9 mouse cellular contexts compared by ENCODE assay signal in genomic region chr16:56886616-56887116, GRCm38 (mm10). TPM values are rescaled to one million over a fixed set of nuclear protein-coding genes. Genes with fewer than 3 reads are reported as not detected.
DNase-seq lines count a peak whose midpoint lies in the region; ATAC-seq and TF ChIP-seq lines count a peak whose summit lies in the region.
"Had no signal": no experiment of that assay in that cellular context is flagged by ENCODE, and none has a peak within 500 bp of the region (broad histone marks: within the 10 kb centered on the region; RNA-seq: fewer than 3 reads in every experiment).

No protein-coding gene starts in this region.

- 22% methylated on average over 9 of the region's 9 CpGs for WGBS in lung, postnatal 0 days
- 16% methylated on average over 9 of the region's 9 CpGs for WGBS in forebrain, embryonic 16.5 days
- 35% methylated on average over 9 of the region's 9 CpGs for WGBS in liver, embryonic 15.5 days (ENCODE audit: insufficient replicate concordance)

- H3K27me3 ChIP-seq in lung, postnatal 0 days (replicated peaks; ENCODE audit: insufficient read depth, low read length) = no peaks in the 10 kb centered on the region
- no peaks in the 10 kb centered on the region for H3K27me3 ChIP-seq in forebrain, embryonic 16.5 days (replicated peaks; ENCODE audit: control insufficient read depth, insufficient read depth, low read length)
- H3K27me3 ChIP-seq in liver, embryonic 15.5 days = no peaks in the 10 kb centered on the region

- H3K9ac ChIP-seq in lung, postnatal 0 days (replicated peaks; ENCODE audit: low read depth) = no peak overlapping the region
- H3K9ac ChIP-seq in forebrain, embryonic 16.5 days (replicated peaks; ENCODE audit: low read depth, low read length) = peak overlapping the region; percentile 53
- no peak overlapping the region for H3K9ac ChIP-seq in liver, embryonic 15.5 days

- no peaks in the 10 kb centered on the region for H3K9me3 ChIP-seq in lung, postnatal 0 days (ENCODE audit: low read length)
- H3K9me3 ChIP-seq in forebrain, embryonic 16.5 days (ENCODE audit: control insufficient read depth, low read length) = no peaks in the 10 kb centered on the region
- no peaks in the 10 kb centered on the region for H3K9me3 ChIP-seq in liver, embryonic 15.5 days (replicated peaks)

- TF ChIP-seq CTCF in lung, postnatal 0 days (IDR thresholded peaks at IDR 0.05) = no peak

- 0 out of 2 replicates have a peak overlapping the region, but pooled peaks have one; percentile 20 for H3K27ac ChIP-seq in lung, postnatal 0 days (ENCODE audit: low read length)
- H3K27ac ChIP-seq in forebrain, embryonic 16.5 days (ENCODE audit: low read length) = no peak overlapping the region
- H3K27ac ChIP-seq in liver, embryonic 15.5 days (replicated peaks) = no peak overlapping the region
- H3K27ac ChIP-seq: macrophage had no signal

- no peaks in the 10 kb centered on the region for H3K36me3 ChIP-seq in lung, postnatal 0 days (ENCODE audit: insufficient read depth, low read length)
- H3K36me3 ChIP-seq in forebrain, embryonic 16.5 days (ENCODE audit: control insufficient read depth, insufficient read depth) = no peaks in the 10 kb centered on the region
- H3K36me3 ChIP-seq in liver, embryonic 15.5 days (replicated peaks) = no peaks in the 10 kb centered on the region

- peak overlapping the region; percentile 47 for H3K4me3 ChIP-seq in lung, postnatal 0 days (ENCODE audit: low read depth, low read length)
- H3K4me3 ChIP-seq in forebrain, embryonic 16.5 days (replicated peaks; ENCODE audit: low read length) = peak overlapping the region; percentile 56
- peak overlapping the region; percentile 44 for H3K4me3 ChIP-seq in liver, embryonic 15.5 days (replicated peaks)

- no peak for TF ChIP-seq EP300 in lung, postnatal 0 days (IDR thresholded peaks at IDR 0.05)

- no peaks in the 10 kb centered on the region for H3K4me1 ChIP-seq in lung, postnatal 0 days (ENCODE audit: insufficient read depth, low read depth, low read length)
- peaks cover 7% of the 10 kb centered on the region; the same call in 1 of the 2 replicates for H3K4me1 ChIP-seq in forebrain, embryonic 16.5 days (replicated peaks; ENCODE audit: control insufficient read depth, insufficient read depth, low read length)
- peaks cover 6% of the 10 kb centered on the region; the same call in 1 of the 2 replicates for H3K4me1 ChIP-seq in liver, embryonic 15.5 days (replicated peaks)

- ATAC-seq in lung, postnatal 0 days = no peak
- no peak for ATAC-seq in forebrain, embryonic 16.5 days
- no peak for ATAC-seq in liver, embryonic 15.5 days (ENCODE audit: insufficient read depth)
- no peak for ATAC-seq in megakaryocyte-erythroid progenitor cell, adult 5-6 weeks (replicated peaks; ENCODE audit: low FRiP score, low TSS enrichment, poor library complexity, severe bottlenecking)

- H3K4me2 ChIP-seq in lung, postnatal 0 days (replicated peaks; ENCODE audit: low read depth, low read length) = peak overlapping the region; percentile 60
- peak overlapping the region; percentile 84 for H3K4me2 ChIP-seq in forebrain, embryonic 16.5 days (ENCODE audit: low read length)
- peak overlapping the region; percentile 66 for H3K4me2 ChIP-seq in liver, embryonic 15.5 days

- DNase-seq in lung, postnatal 0 days (ENCODE audit: low spot score) = peak; percentile 12
- no peak for DNase-seq in lung, postnatal 4 days
- DNase-seq in thymus, postnatal 4 days = no peak
- DNase-seq in spleen, postnatal 36 days (ENCODE audit: low spot score in 2 of 2) = no peak

RNA-seq across cellular contexts. Expression of gene Tmem45a, which starts 0.7 kb away (rescaled TPM):
- 21.9 and 26.7 TPM in 2 replicates for polyA plus RNA-seq in lung, postnatal 0 days (2015; fragmentation: Nextera tagmentation; extraction: Ambion mirVana)
- polyA plus RNA-seq in forebrain, embryonic 16.5 days (2015; fragmentation: Nextera tagmentation; extraction: Ambion mirVana) = 3.7 and 4.5 TPM in 2 replicates
- polyA plus RNA-seq in liver, embryonic 15.5 days (2015; fragmentation: Nextera tagmentation; extraction: Ambion mirVana) = 1.1 and 1.6 TPM in 2 replicates
- total RNA-seq in megakaryocyte-erythroid progenitor cell, adult 5-6 weeks (2014; fragmentation: Nextera tagmentation) = not detected in 2 replicates
- not detected in 2 replicates for total RNA-seq in megakaryocyte-erythroid progenitor cell, adult 5-6 weeks (2017)
- polyA plus RNA-seq: macrophage had no signal

RNA-seq across cellular contexts. Expression of gene Lnp1, which starts 41.2 kb away (rescaled TPM):
- polyA plus RNA-seq in lung, postnatal 0 days (2015; fragmentation: Nextera tagmentation; extraction: Ambion mirVana) = not detected in 2 replicates
- 0.79 TPM in 1 of 2 replicates, not detected in the other for polyA plus RNA-seq in forebrain, embryonic 16.5 days (2015; fragmentation: Nextera tagmentation; extraction: Ambion mirVana)
- not detected in 2 replicates for polyA plus RNA-seq in liver, embryonic 15.5 days (2015; fragmentation: Nextera tagmentation; extraction: Ambion mirVana)
- total RNA-seq in megakaryocyte-erythroid progenitor cell, adult 5-6 weeks (2014; fragmentation: Nextera tagmentation) = not detected in 2 replicates
- total RNA-seq in megakaryocyte-erythroid progenitor cell, adult 5-6 weeks (2017) = not detected in 2 replicates
- polyA plus RNA-seq: macrophage; testis, adult 2 months had no signal
